Mouse (Mus musculus) testis, adult 2 months (tissue): Measurements from ENCODE around the gene Pecam1.

Experiments used
- CTCF ChIP-seq: fragments of 200-500 bp; IDR thresholded peaks from 2 replicates; pipeline ENCODE4 v1.5.1; 2012; ENCODE audit warnings: low read depth, mild to moderate bottlenecking, inconsistent platforms, low read length, moderate library complexity; ENCODE audit not compliant: control insufficient read depth, insufficient read depth, insufficient replicate concordance
- POLR2A ChIP-seq: fragments of 200-500 bp; IDR thresholded peaks from 2 replicates; pipeline ENCODE4 v1.6.1; 2012; ENCODE audit warnings: low read depth, mild to moderate bottlenecking, inconsistent platforms, low read length, moderate library complexity; ENCODE audit not compliant: control insufficient read depth

DNA sequence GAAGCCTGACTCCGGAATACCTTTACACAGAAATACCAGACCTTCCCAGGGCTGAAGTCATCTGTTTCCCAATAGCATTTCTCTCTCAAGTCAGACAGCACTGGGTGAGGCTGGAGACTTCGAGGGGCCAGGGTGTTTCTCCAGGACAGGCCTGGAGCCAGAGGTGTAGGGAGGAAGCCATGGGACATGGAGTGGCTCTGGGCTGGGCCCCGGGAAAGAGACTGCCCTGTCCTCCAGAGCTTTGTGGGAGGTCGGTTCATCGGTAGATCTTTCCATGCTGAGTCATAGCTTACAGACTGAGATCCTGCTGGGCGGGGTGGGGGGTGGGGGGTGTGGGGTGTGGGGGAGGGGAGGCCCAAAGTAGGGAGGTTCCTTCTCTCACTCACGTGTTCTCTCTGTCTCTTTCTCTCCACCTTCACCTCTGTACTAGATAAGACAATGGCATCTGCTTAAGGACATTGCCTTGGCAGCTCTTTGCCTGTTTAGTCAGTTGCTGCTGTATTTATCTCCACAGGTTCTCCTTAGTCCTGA, 27.5 kb downstream of the Pecam1 start:
- TF ChIP-seq POLR2A, result no peak
- no peak for TF ChIP-seq CTCF
